Mouse (Mus musculus) skeletal muscle tissue, adult 2 months (tissue): ENCODE measurements around the gene Fnd3c2.
A peak's percentile ranks its signal among the peaks of the same experiment; 100 is the strongest.

Experiments used
- DNase-seq: peaks from one replicate; pipeline ENCODE4 v3.0.0-alpha.2; 2012; ENCODE audit warnings: low read depth, low spot score

Fnd3c2 gene

GRCm38 (mm10) chrX:106255276-106255675 is at the start of gene Fnd3c2:
Gene Fnd3c2, minus strand, starts transcription at chrX:106255376.
- DNase-seq, result no peak

DNA sequence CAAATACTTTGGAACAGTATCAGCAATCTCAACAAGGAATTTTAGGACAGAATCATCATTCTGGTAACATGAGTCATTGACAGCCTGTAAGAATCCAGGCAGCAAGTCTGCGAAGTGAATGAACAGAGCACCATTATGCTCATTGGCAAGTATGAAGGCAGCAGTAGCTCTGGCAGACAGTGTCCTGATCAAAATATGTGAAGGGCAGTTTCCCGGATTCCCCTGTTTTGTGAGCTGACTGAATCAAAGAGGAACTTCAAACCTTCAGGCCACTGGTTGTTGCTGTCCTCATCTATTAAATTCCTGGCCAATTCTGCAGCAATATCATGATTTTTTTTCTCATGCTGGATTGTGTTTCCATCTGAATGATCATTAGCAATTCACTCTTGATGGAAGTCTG is 29.3 kb upstream of the Fnd3c2 start:
- DNase-seq, result no peak

- no peak for DNase-seq
These were observed 34.1 kb downstream of the Fnd3c2 start, which contains the start of gene Taf9b for GRCm38 (mm10) chrX:106221058-106221457. Gene Taf9b, minus strand, starts transcription at chrX:106221158.

DNA sequence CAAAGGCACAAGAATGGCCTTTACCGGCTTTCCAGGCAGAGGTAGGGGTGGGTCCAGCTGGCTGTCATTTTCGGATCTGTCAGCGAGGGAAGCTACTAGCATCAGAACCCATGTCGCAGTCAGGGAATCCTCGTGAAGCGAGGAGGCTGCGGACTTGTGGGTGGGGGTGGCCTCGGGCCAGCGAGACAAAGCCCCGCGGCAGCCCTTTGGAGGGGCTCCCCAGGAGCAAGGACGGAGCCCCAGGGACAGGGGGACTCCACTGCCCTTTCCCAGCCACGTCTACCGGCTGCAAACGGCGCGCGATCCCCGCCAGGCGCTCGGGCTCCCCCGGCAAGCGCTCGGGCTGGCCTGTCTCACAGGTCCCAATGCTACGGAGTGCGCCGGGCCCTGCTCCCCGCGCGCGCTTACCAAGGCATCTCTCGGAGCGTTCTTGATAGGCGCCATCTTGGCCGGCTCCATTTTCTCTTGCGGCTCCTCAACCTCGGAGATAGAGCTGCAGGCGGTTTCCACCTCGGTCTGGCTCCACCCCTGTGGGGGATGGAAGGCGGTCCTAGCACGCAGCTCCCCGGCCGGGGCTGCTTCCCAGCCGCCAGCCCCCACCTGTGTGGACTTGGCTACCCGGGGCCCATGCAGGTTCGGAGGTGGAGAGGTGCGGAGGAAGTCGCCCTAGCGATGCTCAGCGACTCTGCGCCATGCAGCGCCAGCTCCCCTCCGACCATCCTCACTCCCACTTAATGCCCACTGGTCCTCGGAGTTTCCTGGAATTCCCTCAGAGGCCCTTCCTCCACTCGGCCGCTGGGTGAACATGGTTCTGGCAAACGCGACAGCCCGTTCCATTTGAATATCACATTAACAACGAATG is 35.8 kb downstream of the Fnd3c2 start:
- DNase-seq, result peak; percentile 41

DNA sequence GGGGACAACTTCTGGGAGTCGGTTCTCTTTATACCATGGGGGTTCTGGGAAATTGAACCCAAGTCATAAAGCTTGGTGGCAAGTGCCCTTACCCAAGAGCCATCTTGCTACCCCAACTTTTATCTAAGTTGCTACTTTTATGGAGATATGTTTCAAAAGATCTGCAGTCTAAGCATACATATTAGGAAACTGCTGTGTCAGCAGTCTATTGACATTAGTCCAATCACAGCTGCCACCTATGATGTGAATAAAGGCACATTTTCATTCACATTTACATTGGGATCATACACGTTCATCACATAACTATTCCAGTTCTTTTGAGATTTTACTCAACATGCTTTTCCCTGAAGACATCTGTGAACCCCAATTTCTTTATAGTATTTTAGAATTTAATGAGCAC is 46.1 kb downstream of the Fnd3c2 start:
- DNase-seq, result no peak

DNA sequence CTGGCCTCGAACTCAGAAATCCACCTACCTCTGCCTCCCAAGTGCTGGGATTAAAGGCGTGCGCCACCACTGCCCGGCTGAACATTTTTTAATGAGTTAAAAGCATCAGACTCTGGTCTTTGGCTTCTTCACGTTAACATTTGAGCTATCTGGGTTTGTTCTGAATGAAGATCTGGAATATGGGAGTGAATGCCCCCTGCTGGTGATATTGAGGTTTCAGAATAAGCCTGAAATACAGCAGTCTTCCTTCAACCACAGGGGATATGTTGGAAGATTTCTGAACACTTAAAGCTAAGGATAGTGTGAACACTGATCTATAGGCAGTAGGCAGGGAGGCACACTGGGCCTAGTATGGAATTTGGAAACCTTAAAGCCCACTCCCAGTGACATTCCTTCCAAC is 56.3 kb downstream of the Fnd3c2 start:
- no peak for DNase-seq

DNA sequence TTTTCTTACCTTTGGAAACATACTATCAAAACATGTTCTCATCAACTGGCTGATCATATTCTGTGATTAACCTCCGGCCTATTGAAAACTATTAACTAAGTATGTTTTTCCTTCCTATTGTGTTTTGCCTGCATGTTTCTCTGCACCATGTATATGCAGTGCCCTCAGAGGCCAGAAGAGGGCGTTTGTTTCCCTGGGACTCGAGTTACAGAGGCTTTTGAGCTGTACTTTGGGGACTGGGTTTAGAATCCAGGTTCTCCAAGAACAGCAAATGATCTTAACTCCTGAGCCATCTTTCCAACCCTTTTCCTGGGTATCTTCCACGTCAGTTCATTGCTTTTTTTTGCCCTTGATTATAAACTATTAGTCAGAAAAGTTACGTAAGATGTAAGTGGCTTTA is 57.9 kb downstream of the Fnd3c2 start:
- no peak for DNase-seq

DNA sequence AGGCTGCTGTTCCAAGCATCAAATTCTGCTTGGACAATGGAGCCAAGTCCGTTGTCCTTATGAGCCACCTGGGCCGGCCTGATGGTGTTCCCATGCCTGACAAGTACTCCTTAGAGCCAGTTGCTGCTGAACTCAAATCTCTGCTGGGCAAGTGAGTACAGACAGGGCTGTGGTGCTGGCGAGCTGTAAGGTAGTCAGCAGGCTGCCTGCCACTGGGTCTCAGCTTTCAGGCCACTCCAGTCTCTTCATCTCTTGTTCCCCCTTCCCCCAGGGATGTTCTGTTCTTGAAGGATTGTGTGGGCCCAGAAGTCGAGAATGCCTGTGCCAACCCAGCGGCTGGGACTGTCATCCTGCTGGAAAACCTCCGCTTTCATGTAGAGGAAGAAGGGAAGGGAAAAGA is 60.8 kb downstream of the Fnd3c2 start:
- DNase-seq, result peak; percentile 56

GRCm38 (mm10) chrX:106190091-106190490 is 65.1 kb downstream of the Fnd3c2 start:
- no peak for DNase-seq

- no peak for DNase-seq
These were observed 65.8 kb downstream of the Fnd3c2 start for GRCm38 (mm10) chrX:106189356-106189755.

- peak; percentile 54 for DNase-seq
These were observed 67.4 kb downstream of the Fnd3c2 start for GRCm38 (mm10) chrX:106187737-106188136.

DNA sequence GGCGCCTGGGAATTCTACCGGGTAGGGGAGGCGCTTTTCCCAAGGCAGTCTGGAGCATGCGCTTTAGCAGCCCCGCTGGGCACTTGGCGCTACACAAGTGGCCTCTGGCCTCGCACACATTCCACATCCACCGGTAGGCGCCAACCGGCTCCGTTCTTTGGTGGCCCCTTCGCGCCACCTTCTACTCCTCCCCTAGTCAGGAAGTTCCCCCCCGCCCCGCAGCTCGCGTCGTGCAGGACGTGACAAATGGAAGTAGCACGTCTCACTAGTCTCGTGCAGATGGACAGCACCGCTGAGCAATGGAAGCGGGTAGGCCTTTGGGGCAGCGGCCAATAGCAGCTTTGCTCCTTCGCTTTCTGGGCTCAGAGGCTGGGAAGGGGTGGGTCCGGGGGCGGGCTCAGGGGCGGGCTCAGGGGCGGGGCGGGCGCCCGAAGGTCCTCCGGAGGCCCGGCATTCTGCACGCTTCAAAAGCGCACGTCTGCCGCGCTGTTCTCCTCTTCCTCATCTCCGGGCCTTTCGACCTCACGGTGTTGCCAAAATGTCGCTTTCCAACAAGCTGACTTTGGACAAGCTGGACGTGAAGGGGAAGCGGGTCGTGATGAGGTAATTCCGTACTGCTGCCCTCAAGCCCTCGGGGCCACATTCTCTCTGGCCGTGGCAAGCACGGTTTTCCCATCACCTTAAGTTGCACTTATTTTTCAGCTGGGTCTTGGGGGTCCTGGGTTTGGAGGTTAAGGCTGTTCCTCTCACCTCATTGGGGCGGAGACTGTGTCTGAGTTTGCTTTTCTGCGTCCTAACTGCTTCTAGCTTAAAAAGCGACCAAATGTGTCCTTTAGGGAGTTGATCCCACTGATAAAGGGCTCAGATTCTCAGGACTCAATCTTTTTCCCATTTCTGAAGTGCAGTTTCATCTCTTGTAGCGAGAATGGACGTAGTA is 68.2 kb downstream of the Fnd3c2 start, which contains the start of gene Pgk1:
Gene Pgk1, plus strand, starts transcription at position 388 of the 937 bp plus-strand sequence.
- peak; percentile 97 for DNase-seq

GRCm38 (mm10) chrX:106185706-106186105 is 69.5 kb downstream of the Fnd3c2 start:
- DNase-seq, result no peak
